Mouse (Mus musculus): Measurements from ENCODE around the gene Crispld2.

DNA sequence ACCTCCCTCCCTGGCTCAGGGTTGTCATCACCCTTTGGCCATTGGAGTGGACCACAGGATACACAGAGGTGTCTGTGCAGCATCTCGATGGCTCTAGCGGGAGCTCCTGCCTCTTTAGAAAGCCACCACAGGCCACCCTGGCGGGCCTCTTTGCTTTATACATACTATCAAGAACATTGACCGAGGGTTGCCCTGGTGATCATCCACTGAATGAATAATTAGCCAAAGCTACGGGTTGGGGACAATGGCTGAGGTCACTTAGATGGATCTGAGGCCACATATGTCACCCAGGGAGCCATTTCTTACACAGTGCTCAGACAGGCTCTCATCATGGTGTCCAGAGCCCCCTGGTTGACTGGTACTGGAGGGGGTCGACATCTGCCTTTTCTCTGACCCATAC lies 26.1 kb downstream of the Crispld2 start:
- TF ChIP-seq CTCF (IDR thresholded peaks at IDR 0.05; ENCODE audit: low read depth, low read length), result no peak
- no peak for TF ChIP-seq TAL1 (conservative IDR thresholded peaks at IDR 0.05; ENCODE audit: low read depth, low read length)
- no peak for TF ChIP-seq GATA1 (IDR thresholded peaks at IDR 0.05; ENCODE audit: borderline replicate concordance, low read length)
- TF ChIP-seq POLR2AphosphoS5 (IDR thresholded peaks at IDR 0.05; ENCODE audit: insufficient replicate concordance, low read depth, low read length), result no peak
- no peak for TF ChIP-seq GATA2 (IDR thresholded peaks at IDR 0.05; ENCODE audit: borderline replicate concordance, low read depth, low read length)
